Mouse (Mus musculus) megakaryocyte-erythroid progenitor cell, adult 5-6 weeks (primary cell): ENCODE data around the gene Kcnd3. TPM values are rescaled to one million over a fixed set of nuclear protein-coding genes. Genes with fewer than 3 reads are reported as not detected.
"Not testable (repeated sequence)": the region's sequence is repeated elsewhere in the genome, so short reads cannot be mapped to it uniquely, and the experiment has no call there.

Experiments
- ATAC-seq: replicated peaks from 2 replicates; pipeline ENCODE4 v1.8.0; 2016; ENCODE audit warnings: mild to moderate bottlenecking, inconsistent platforms; ENCODE audit not compliant: severe bottlenecking, poor library complexity, low FRiP score, low TSS enrichment
- total RNA-seq, 2 experiments: library from RNA; stranded (forward) in 1 of 2; stranded (reverse) in 1 of 2; fragments of 200-1000, 215-1000 nt in 1 of 2; fragments of >200 nt in 1 of 2; fragmentation: Nextera tagmentation in 1 of 2; gene quantifications; 2 replicates each; pipeline ENCODE4 v1.2.3; 2014 to 2017

Kcnd3 gene
- total RNA-seq, 2 experiments from 2014 or later = not detected

DNA sequence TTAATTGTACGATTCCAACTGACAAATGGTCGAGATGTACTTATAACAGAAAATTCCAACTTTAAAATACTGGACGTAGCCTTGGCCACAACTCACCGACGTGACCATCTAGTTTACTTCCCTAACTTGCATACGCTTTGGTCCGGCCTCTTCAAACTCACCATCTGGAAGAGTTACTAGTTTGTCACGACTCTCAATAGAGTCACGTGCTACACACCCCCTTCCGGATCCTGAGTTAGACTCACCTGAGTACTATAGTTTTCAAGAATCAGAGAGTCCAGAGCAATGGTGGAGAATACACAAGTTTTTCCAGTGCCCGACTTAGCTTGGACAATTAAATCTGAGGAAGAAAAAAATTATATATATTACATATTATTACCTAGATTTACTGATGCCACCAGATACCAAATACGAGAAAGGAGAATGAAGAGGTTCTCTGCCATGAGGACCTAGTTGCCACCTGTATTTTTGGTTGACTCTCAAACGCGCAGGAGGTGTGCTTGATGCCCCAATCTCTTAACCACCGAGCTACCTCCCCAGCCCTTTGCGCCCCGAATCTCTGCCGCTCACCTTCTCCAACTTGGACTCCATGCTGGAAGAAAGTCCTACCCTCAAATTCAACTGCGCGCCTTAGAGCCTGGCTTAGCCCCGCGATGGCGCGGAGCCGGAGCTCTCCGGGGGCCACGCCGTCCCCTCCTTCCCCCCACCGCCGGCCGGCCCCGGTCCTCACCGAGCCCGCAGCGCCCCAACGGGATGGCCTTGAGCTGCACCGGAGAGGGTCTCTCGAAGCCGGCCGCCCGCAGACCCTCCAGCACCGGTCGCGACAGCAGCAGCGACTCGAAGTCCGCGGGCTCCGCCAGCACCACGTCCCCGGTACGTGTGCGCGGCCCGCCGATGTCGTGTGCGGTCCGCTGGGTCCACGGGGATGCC lies 234.5 kb downstream of the Kcnd3 start:
- ATAC-seq = peak; percentile 6

DNA sequence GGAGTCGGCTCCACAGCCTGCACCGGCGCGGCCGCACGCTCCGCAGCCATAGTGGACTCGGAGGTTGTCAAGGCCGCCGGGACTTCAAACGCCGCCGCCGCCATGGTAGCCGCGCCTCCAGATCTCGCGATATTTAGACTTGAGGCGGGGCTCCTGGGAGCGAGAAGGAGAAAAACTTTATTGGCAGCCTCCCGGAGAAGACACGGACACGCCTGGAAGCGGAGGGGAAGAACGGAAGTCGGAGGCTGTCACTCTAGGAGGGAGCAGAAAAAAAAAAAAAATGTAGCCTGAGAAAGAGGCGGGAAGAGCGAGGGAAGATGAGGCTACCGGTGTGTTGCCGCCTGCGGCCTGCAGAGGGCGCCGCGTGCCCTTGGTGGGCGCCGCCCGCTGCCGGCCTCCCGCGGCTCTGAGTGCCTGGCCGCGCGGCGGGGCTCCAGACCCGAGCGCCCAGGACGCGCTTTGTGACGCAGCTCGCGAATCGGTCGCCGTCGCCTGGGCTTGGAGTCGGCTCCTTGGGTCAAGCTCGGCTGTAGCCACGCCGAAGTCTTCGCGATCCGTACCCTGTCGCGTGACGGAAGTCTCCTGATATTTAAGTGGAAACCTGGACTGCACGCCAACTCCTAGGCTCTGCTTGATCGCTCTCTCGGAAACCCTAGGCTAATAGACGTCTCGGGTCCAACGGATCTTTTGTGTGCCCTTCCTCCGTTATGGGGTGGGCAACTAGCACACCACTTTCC lies 235.4 kb downstream of the Kcnd3 start, which contains the start of gene Ddx20:
Gene Ddx20 (minus strand): TSS at position 251 of the 737 bp plus-strand sequence.
- ATAC-seq = peak; percentile 94

DNA sequence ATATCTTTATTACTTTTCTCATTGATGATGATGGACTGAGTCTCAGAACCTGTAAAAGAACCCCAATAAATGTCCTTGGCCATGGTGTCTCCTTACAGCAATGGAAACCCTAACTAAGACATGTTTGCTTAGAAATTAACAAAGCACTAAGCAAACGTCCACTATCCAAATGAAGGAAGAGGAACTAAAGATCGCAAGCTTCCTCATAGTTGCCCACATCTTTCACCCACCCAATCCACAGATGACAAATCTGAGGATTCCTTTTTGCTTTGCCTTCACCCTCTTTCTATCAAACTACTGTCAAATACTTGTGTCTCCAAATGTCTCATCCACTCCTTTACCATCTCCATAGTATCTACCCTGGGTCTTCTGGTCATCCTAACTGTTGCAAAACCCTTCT lies 236.4 kb downstream of the Kcnd3 start:
- ATAC-seq = no peak

DNA sequence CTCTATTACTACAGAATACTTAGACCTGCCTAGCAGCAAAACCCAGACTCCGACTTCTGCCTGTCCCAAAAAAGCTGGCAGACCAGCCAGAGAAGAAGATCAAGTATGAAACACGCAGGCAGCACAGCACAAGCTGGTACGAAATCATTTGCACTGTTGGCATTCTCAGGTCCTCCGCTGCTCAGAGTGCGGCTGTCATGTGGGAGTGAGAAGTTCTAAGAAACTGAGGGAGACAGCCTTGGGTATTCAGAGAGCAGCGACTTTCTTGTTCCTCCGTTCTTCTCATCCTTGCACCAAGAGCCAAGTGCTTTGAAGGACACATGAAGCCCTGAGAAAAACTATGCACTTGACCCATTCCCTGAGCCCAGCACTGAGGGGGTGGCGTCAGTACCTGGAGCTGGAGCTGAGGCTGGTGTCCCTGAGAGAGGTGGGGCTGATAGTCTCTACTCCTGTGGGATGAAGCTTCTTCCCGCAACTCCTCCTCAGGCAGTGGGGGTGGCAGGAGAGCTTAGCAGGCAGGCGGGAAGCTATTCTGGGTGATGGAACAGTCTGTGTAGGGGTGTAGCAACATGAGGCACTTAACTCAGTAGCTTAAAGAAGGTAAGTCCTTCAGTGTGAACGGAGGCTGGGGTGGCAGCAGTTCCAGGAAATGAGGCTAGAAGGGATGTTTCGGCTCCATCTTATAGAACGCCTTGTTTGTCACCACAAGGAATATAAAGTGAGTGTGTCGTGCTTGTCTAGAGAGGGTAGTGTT lies 241.4 kb downstream of the Kcnd3 start:
- ATAC-seq = no peak

DNA sequence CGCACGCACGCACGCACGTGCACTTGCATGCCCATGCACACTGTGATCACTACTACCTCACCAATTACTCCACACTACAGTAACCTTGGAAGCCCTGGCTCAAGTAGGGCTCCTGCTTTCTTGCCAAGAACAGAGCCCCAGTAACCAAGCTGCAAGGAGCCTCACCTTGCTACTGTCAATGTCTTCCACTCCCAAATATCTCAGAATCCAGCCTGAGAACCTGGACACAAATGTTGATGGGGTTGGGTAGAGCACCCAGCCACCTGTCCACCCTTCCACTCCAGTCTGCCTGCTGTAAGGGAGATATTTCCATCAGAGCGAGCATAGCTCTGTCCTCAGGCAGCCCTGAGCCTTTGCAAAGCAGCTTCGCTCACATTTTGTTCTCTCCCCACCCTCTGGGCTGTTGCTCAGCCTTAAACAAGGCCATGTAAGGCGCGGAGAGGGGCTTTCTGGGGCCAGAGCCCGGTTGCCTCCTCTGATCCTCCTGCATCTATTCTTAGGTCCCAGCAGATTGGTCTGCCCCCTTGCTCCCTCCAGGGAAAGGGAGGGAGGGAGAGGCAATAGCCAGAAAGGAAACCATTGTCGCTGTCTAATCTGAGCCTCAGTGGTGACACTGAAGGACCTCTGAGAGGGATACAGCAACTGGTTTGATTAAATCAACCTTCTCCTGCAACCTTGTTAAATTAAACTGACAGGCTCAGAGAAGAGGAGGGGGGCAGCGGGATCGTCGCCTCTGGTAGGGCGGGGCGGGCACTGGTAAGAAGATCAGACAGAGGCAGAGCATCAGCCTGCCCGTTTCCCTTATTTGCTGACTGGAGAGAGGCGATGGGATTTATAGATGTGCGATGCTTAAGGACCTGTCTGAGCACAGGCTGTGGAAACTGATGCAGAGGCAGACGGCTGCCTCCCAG lies 243.6 kb downstream of the Kcnd3 start:
- no peak for ATAC-seq

DNA sequence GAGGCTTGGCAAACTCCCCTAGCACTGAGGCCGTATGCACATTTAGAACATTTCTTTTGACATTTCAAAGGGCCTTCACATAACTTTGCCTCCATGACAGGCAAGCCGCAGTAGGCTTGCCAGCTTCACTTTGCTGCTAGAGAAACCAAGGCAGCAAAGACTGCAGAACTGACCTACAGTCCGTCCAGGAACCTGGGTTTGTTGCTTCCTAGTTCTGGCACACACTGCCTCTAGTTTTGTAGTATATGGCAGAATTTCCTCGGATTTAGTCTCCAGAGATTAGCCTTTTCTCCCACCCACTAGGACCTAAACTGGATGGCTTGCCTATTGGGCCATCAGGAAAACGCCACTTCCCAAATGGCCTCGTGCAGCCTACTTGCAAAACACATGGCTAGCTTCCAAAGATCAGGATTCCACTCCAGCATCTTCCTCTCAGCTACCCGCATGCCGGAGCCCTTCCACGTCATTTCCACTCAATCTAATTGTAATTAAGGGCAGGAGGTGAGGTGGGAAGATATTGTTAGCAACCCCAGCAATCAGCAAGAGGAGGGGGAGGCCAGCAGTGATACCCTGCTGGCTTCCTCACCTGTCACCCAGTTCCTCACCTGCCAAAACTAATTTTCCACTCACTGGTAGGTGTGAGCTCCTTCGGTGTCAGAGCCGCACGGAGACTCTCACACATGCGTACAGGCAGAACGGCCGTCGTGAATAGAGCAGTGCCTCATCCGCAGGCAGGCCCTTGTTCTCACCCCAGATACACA lies 244.4 kb downstream of the Kcnd3 start:
- no peak for ATAC-seq

DNA sequence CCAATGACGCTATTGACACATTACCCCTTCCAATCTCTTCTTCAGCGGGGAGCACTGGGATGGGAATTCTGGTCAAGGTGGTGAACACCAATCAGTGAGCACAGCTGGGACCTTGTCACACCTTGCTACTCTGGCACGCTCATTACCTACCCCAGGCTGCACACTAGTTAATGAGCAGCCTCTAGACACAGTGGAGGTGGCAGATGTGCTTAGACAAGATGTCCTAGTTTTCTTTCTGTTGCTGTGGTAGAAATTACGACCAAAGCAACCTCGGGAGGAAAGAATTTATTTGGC lies 245.0 kb downstream of the Kcnd3 start:
- no peak for ATAC-seq

DNA sequence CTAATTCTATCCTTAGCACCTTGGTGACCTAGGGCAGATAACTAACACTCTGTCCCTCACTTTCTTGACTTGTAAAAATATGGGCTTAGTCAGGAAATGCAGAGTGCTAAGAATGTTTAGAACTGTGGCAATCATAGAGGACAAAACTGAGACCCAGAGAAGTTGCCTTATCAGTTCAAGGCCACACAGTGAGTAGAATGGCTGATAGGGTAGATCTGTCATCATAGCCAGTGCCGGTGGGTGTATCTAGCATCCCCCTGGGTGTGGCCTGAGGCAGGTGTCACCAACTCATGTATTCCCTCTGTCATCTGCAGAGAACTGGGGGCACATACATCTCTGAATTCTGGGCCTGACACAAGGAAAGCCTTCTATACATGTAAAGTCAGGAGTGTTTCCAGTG lies 246.2 kb downstream of the Kcnd3 start:
- peak; percentile 47 for ATAC-seq

DNA sequence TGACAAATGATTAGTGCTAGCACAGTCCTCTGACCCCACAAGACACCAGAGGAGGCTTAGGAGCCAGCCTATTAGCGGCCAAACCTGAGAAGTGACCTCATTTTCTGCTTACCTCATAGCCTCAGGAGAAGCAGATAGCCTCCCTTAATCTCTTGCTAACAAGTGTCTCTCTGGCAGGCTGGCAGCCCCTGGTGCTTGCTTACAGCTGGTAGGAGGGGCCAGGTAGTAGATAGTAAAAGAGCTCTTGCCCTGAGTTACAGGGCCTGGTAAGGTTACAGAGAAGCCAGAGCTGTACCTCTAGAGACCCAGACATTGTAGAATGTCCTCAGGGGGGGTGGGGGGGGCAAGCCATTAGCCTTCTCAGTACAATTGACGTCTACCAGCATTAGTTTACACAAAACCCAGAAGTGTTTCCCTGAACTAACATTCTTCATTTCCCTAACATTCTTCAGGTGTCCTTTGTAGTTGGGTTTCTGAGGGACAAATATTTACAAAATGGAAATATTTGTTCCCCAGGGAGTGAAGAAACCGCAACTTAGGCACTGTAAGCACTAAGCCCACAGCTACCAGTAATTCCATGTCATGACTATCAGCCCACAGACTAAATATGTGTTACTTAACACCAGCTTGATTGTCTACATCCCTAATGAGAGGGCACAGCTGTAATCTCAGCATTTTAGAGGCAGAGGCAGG lies 247.3 kb downstream of the Kcnd3 start:
- ATAC-seq = peak; percentile 90

DNA sequence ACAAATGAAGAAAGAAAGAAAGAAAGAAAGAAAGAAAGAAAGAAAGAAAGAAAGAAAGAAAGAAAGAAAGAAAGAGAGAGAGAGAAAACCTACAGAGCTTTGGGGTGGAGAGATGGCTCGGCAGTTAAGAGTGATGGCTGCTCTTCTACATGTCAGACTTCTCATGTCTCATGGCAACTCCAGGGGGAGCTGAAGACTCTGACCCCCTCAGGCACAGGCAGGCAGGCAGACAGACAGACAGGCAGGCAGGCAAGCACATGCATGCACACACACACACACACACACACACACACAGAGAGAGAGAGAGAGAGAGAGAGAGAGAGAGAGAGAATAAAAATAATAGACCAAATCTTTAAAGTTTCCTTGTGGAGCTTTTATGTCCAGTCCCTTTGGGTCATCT lies 248.7 kb downstream of the Kcnd3 start:
- not testable (repeated sequence) for ATAC-seq

DNA sequence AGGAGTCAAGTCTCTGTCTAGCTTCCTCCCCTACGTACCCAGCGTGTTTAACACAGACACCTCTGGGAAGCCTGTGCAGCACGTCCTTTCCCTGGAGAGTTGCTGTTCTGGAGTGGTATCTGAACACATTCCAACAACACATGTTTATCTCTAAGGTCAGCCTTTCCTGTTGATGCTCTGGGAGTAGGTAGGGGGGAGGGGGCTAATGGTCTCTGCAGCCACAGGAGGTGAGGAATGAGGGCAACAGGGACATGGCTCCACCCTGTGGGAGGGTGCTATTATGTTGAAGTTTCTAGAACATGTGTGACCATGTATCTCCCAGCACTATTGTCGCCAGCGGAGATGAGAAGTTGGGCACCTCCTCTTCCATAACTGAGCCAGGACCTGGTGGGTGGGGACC lies 249.3 kb downstream of the Kcnd3 start:
- peak; percentile 20 for ATAC-seq

DNA sequence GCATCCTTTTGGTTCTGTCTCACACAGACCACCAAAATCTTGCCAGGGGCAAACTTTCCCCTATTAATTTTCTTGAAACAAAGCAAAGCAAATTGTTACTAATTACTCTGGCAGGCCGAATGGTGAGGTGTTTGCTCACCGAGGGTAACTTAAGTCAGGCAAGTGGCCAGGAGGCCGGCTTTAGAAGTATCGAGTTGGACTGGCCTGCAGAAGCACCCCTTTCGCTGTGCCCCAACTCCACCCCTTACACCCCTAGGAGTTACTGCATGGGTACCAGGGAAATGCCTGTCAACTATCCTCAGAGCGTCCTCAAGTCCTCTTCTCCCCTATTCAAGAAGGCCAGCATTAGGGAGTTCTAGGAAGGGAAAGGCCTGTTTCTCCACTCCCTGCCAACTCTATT lies 251.4 kb downstream of the Kcnd3 start:
- no peak for ATAC-seq

DNA sequence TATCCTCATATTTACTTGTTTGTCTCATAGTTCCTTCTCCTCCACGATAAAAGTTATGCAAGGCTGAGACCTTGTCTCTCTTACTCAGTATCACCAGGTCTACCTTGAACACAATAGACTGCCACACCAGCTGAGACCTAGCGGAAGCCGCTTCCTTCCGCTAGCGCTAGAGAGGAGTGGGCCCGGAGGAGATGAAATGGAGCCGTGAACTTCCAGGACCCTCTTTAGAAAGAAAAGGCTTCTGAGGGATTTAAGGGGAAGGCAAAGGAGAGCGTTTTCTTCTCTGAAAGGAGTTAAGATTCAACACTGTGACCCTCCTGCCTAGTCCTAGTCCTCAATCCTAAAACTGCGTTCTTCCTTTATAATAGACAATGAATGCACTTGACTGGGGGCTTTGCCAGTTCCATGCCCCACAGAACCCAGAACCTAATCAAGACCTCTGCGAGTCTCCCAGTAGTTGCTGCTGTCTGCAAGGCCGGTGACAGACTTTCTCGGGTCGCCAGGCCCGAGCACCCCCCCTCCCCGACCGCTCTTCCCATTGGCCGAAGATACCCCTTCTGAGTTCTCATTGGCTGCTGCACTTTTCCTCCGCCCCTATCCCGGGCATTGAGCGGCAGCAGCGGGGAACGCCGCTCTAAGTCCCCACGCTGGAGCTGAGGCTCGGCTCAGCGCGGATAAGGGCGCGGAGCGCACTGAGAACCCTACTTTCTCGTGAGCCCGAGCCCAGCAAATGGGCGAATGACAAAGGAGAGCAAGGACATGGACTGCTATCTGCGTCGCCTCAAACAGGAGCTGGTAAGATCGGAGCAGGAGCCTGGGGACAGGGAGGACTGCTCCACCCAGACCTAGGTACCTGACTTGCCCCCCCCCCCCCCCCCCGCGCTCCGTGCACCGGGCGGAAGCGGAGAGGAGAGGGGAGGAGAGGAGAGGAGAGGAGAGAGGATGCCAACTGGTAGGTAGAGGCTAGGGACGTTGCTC lies 252.2 kb downstream of the Kcnd3 start, which contains the start of gene Inka2:
Gene Inka2 (plus strand): TSS at position 569 of the 978 bp plus-strand sequence.
- peak; percentile 85 for ATAC-seq

DNA sequence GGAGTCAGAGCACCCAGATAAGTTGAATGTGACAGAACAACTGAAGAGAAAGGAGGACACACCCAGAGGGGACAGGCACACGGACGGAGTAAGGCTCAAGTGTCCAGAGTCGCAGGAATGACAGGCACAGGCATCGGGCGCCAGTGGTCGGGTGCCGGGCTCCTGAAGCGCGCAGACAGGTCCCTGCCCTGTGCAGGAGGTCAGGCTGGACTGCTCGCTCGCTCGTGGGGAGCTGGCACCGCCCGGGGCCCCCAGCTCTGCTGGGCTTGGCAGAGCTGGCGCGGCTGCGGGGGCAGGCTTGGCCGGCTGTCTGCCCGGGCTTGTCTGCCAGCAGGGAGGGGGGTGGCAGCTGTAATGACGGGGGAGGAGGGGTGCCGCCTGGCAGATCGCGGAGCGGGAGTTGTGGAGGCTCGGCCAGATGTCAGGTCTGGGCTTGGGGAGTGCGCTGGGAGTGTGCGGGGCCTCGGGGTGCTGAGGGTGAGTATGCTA lies 253.0 kb downstream of the Kcnd3 start:
- ATAC-seq = peak; percentile 24

DNA sequence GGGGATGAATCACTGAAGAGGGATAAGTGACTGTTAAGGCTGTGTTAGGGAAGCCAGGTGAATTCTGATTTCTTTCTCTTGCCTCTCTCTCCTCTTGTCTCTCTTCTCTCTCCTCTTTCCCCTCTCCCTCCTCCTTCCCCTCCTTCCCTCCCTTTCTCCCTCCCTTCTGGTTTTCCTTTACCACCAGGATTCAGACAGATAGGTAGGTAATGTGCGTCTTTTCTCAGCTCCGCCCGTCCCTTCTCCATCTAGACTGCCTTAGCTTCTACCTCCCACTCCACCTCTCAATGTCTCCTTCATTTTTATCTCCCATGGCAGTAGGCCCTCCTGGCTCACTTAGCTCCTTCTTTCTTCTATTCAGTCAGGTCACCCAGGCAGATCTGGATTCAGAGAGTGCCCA lies 253.4 kb downstream of the Kcnd3 start:
- ATAC-seq = no peak

DNA sequence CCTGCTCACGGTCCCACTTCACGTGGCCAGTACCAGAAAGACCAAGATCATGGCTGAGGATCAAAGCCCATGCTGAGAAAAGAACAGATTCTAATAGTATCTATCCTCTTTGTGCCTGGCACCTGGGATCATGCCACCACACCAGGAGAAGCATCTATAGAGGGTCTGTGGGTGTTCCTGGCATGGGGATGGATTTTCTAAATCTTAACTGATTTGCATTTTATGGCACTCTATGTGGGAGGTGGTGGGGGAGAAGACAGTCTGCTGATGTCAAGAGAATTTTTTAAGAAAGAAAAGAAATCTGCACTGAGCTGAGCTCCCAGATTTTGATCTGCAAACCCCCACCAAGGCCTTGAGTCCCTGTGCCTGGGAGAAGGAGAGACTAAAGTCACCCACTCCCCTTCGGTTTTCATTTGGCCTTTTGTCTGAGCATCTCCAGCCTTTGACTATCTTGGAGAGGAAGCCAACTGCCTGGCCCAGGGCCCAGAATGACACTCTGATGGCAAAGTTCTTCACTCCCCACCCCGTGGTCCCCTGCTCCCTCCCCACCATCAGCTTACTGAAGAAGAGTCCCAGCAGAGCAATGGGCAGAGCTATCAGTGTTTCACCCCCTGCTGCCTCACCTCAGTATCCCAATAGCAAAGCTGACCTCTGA lies 254.4 kb downstream of the Kcnd3 start:
- ATAC-seq = no peak
